Mouse (Mus musculus) ovary, postnatal 36 days (tissue): ENCODE measurements around the gene Rftn1.

Experiments used
- DNase-seq: peaks from one replicate; pipeline ENCODE4 v3.0.0; 2022; ENCODE audit warnings: low spot score, mixed read lengths

The Rftn1 gene

GRCm38 (mm10) chr17:50062649-50063048 lies 127.8 kb downstream of the Rftn1 start:
- no peak for DNase-seq

GRCm38 (mm10) chr17:50061446-50061845 lies 129.0 kb downstream of the Rftn1 start:
- no peak for DNase-seq

- no peak for DNase-seq
Observed at GRCm38 (mm10) chr17:50060220-50060619, 130.3 kb downstream of the Rftn1 start.

- DNase-seq: no peak
Observed at GRCm38 (mm10) chr17:50059417-50059816, 131.1 kb downstream of the Rftn1 start.

- DNase-seq: no peak
Observed at GRCm38 (mm10) chr17:50055154-50055756, 135.2 kb downstream of the Rftn1 start.

- DNase-seq: no peak
Observed at GRCm38 (mm10) chr17:50054586-50054985, 135.9 kb downstream of the Rftn1 start.

GRCm38 (mm10) chr17:50053961-50054360 lies 136.5 kb downstream of the Rftn1 start:
- DNase-seq: no peak

GRCm38 (mm10) chr17:50052741-50053468 lies 137.6 kb downstream of the Rftn1 start:
- DNase-seq: no peak

- DNase-seq: no peak
Observed at GRCm38 (mm10) chr17:50050456-50050855, 140.0 kb downstream of the Rftn1 start.

- no peak for DNase-seq
Observed at GRCm38 (mm10) chr17:50048209-50048608, 142.3 kb downstream of the Rftn1 start.

GRCm38 (mm10) chr17:50047182-50047581 lies 143.3 kb downstream of the Rftn1 start:
- no peak for DNase-seq

- no peak for DNase-seq
Observed at GRCm38 (mm10) chr17:50040727-50041410, 149.6 kb downstream of the Rftn1 start.

GRCm38 (mm10) chr17:50037882-50038665 lies 152.4 kb downstream of the Rftn1 start:
- DNase-seq: no peak

- DNase-seq: no peak
Observed at GRCm38 (mm10) chr17:50037416-50037815, 153.1 kb downstream of the Rftn1 start.

GRCm38 (mm10) chr17:50036751-50037385 lies 153.6 kb downstream of the Rftn1 start:
- DNase-seq: no peak

GRCm38 (mm10) chr17:50033698-50034097 lies 156.8 kb downstream of the Rftn1 start:
- no peak for DNase-seq

- no peak for DNase-seq
Observed at GRCm38 (mm10) chr17:50031548-50032491, 158.7 kb downstream of the Rftn1 start.

- no peak for DNase-seq
Observed at GRCm38 (mm10) chr17:50025651-50026050, 164.8 kb downstream of the Rftn1 start.

GRCm38 (mm10) chr17:50025173-50025626 lies 165.3 kb downstream of the Rftn1 start:
- DNase-seq: no peak

- DNase-seq: no peak
Observed at GRCm38 (mm10) chr17:50021400-50021799, 169.1 kb downstream of the Rftn1 start.
